Mouse (Mus musculus) neutrophil, adult 59 days (primary cell): Measurements from ENCODE around the gene Fam151b. TPM values are rescaled to one million over a fixed set of nuclear protein-coding genes. Genes with fewer than 3 reads are reported as not detected.

Experiments used
- total RNA-seq, 2 experiments: library from RNA; stranded (reverse); gene quantifications; 1 replicate in 1 of 2; 2 replicates in 1 of 2; pipeline ENCODE4 v1.2.4; 2023

Fam151b gene
- 1 to 10 TPM; 4.5 to 5.1 TPM for total RNA-seq

DNA sequence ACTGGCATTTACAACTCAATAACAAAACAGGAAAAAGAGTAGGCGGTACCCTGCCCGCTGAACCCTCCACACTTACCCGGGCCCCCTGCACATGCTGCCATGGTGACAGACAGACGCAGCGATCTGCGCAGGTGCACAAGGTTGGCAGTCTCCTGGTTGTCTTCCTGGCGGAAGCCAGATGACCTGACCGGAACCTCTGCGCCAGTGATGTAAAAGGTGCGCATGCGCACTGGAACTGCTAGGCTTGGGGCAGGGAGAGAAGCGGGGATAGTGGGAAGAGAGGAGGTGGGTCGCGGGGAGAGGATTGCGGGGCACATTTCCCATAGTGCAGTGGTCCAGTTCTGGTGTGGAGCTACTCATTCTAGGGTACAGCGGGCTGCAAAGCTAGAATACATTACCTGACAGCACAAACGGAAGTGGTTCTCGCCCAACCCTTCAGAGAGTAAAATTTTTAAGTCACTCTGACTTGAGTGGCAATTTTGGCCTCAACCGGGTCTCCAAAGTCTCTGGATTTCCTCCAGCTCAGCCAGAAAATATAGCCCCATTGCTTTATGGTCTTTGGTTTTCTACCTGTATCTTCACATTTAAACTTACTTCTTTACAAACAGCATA lies at the start of gene Fam151b:
Fam151b (minus strand) TSS at position 164 of the 612 bp plus-strand sequence.

DNA sequence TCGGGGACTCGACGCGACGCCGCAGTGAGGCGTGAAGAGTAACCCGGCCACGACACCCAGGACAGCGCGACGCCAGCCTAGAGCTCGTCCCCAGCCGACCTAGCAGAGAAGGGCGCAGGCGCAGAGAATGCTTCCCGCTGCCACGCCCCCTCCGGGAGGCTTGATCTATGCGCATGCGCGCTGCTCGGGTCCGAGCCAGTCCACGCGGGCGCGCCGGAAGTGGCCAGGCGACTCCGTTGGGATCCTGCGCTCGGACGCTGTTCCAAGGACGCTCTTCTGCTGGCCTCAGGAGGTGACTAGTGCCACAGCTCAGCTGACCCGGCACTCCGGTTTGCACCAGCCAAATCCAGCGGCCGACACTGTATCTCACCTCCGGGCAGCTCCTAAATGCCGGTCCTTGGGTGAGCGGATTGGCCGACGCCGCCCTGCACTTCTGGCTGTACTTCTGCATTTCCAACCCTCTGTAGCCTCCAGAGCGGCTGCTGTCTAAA lies 47.0 kb upstream of the Fam151b start, which contains the start of gene Zfyve16:
Zfyve16 (minus strand) TSS at position 148 of the 491 bp plus-strand sequence.

DNA sequence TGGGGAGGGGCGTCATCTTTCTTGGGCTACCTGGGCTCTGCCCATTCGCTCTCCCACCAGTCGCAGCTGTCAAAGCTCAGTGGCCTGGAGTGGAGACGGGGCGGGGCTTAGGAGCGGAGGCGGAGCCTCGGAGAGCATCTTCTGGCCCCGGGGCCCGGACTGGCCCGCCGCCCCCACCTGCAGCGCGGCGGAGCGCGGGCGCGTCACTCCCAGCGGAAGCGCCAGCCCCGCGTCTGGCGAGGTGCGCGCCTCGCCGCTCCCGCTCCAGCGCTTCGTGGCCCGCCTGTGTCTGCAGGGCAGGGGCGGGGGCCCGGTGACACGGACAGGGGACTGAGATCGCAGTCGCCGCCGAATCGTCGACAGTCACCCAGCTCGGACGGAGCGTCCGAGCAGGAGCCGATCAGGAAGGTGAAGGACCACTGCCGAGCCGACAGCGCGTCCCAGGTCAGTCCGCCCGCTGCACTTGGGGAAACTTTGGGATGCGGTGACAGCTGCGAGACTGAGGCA lies 58.0 kb downstream of the Fam151b start, which contains the start of gene Ankrd34b:
Ankrd34b (plus strand) TSS at position 139 of the 507 bp plus-strand sequence.

Other genes starting within 250 kb of the Fam151b start
- not detected for gene Gm20379, start 178.0 kb downstream of the Fam151b start, total RNA-seq
- gene Dhfr, start 129.3 kb downstream of the Fam151b start, total RNA-seq, result 1 to 10 TPM; 4.1 to 4.4 TPM
- gene Msh3, start 129.0 kb downstream of the Fam151b start, total RNA-seq, result 10 to 100 TPM; 15.5 to 20.6 TPM
- not detected for gene Ankrd34b, start 58.1 kb downstream of the Fam151b start, total RNA-seq
- gene Zfyve16, start 46.9 kb upstream of the Fam151b start, total RNA-seq, result 10 to 100 TPM; 12.4 to 14.2 TPM
- gene Spz1, start 92.2 kb upstream of the Fam151b start, total RNA-seq, result not detected
- gene Serinc5, start 127.1 kb upstream of the Fam151b start, total RNA-seq, result 10 to 100 TPM; 24.4 to 28.3 TPM